Mouse (Mus musculus) limb, embryonic 14.5 days (tissue): ENCODE results near the gene Mbl1. TPM values are rescaled to one million over a fixed set of nuclear protein-coding genes. Genes with fewer than 3 reads are reported as not detected.

Source experiments
- ATAC-seq: fragments of 200-750 bp; cut with Nextera tagmentation; 2 replicates; pipeline ENCODE4 v1.8.0; 2017; ENCODE audit warnings: low read depth, moderate number of reproducible peaks, moderate TSS enrichment; ENCODE audit not compliant: low FRiP score
- DNase-seq: peaks from one replicate; pipeline ENCODE4 v3.0.0-alpha.2; 2015; ENCODE audit warnings: low spot score
- H3K27ac ChIP-seq: fragments of 300-500 bp; sonication (generic); replicated peaks from 2 replicates; pipeline ENCODE4 v1.5.1; 2014; ENCODE audit warnings: low read depth, mild to moderate bottlenecking, low read length, moderate library complexity, mixed read lengths
- H3K27me3 ChIP-seq: fragments of 300-500 bp; sonication (generic); 2 replicates; pipeline ENCODE4 v1.6.1; 2014; ENCODE audit warnings: low read length, mixed read lengths; ENCODE audit not compliant: control insufficient read depth, insufficient read depth
- H3K36me3 ChIP-seq: fragments of 300-500 bp; sonication (generic); 2 replicates; pipeline ENCODE4 v1.6.1; 2014; ENCODE audit warnings: mild to moderate bottlenecking, low read length, moderate library complexity, mixed read lengths; ENCODE audit not compliant: control insufficient read depth, insufficient read depth
- H3K4me1 ChIP-seq: fragments of 300-500 bp; sonication (generic); 2 replicates; pipeline ENCODE4 v1.6.1; 2014; ENCODE audit warnings: antibody characterized with exemption, low read length, mixed read lengths; ENCODE audit not compliant: control insufficient read depth, insufficient read depth
- H3K4me2 ChIP-seq: fragments of 300-500 bp; sonication (generic); replicated peaks from 2 replicates; pipeline ENCODE4 v1.6.1; 2014; ENCODE audit warnings: low read depth, mild to moderate bottlenecking, low read length, moderate library complexity; ENCODE audit not compliant: severe bottlenecking
- H3K4me3 ChIP-seq: fragments of 300-500 bp; sonication (generic); replicated peaks from 2 replicates; pipeline ENCODE4 v1.5.1; 2014; ENCODE audit warnings: low read length
- H3K9ac ChIP-seq: fragments of 300-500 bp; sonication (generic); 2 replicates; pipeline ENCODE4 v1.6.1; 2014; ENCODE audit warnings: mild to moderate bottlenecking, low read depth, low read length, moderate library complexity; ENCODE audit not compliant: severe bottlenecking
- H3K9me3 ChIP-seq: fragments of 300-500 bp; sonication (generic); 2 replicates; pipeline ENCODE4 v1.6.1; 2016; ENCODE audit warnings: low read length; ENCODE audit not compliant: control insufficient read depth
- POLR2A ChIP-seq: fragments of 200-500 bp; IDR thresholded peaks from 2 replicates; pipeline ENCODE4 v1.8.0; 2012; ENCODE audit warnings: inconsistent platforms, mild to moderate bottlenecking, moderate library complexity, borderline replicate concordance; ENCODE audit not compliant: insufficient read depth, insufficient read length; ENCODE audit errors: extremely low read depth
- WGBS: fragments of 180-500 bp; shearing (Covaris S2); extraction: QIAGEN DNeasy Blood & Tissue Kit; methylation state at CpG from one replicate; pipeline ENCODE4 v1.1.7; 2014; 5-methylcytosine and 5-hydroxymethylcytosine counted together
- polyA plus RNA-seq, 2 experiments: library from polyadenylated mRNA; depleted of rRNA in 1 of 2; stranded (reverse) in 1 of 2; unstranded in 1 of 2; fragments of >200 nt; fragmentation: Nextera tagmentation in 1 of 2; extraction: Ambion mirVana in 1 of 2; gene quantifications; 2 replicates each; pipeline versions ENCODE4 v1.2.1 to v1.2.3; 2012 to 2014

Gene Mbl1
- polyA plus RNA-seq, 2 experiments: not detected

DNA sequence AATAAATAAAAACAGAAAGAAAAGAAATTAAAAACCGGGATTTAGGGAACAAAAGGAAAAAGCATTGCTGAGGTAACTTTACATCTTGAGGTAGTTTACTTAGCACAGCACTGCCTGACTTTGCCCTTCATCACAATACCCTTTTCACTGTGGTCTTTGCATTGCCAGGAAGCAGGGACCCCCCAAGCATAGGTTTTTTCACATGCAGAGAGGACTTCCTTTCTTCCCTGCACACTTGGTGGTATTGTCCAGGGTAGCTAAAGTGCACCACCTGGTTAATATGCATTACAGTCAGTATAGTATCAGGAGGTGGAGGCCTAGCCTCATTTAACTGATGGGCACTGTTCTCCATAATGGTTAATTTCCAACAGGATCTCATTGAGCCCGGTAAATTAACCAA lies 38.2 kb downstream of the Mbl1 start:
- H3K27me3 ChIP-seq: no peaks in the 10 kb centered on the region
- DNase-seq: no peak
- no peaks in the 10 kb centered on the region for H3K36me3 ChIP-seq
- no peak for TF ChIP-seq POLR2A
- no peak for ATAC-seq
- H3K4me1 ChIP-seq: no peaks in the 10 kb centered on the region
- no peak overlapping the region for H3K9ac ChIP-seq
- H3K4me2 ChIP-seq: no peak overlapping the region
- H3K4me3 ChIP-seq: no peak overlapping the region
- no peaks in the 10 kb centered on the region; the same call in 1 of the 2 replicates for H3K9me3 ChIP-seq
- H3K27ac ChIP-seq: no peak overlapping the region
- 68% methylated on average over 2 of the region's 2 CpGs for WGBS

DNA sequence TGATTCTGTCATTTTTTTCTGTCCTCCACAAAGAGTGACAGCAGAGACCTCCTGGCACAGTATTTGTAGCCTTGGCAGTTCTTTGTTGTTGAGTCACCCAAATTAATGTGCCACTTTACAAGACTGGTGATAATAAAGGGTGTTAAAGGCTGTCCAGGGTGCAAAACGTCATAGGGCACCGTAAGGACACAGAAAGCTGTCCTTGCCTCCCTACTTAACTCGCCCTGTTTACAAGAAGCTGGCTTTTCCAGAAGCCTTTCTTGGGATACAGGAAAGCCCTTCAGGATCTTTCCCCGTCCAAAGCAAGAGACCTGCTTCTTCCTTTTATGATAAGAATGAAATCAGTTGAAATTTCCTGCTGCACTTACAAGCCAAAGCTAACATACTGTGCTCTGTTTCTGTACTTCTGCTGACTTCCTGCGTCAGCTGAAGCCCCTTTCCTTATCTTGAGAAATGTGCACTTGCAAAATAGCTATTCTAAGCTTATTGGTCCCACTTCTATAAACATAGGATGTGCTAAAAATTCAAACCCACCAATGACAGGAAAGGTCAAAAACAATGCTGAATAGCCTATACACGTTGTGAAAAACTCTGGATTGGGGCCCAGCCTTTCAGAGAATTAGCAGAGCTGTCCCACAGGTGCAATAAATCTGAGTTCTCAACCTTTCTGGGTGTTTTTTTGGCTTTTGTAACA lies 46.9 kb downstream of the Mbl1 start:
- Histone ChIP-seq H3K36me3 (no peaks in the 10 kb centered on the region), H3K9ac (no peak overlapping the region), H3K4me1 (no peaks in the 10 kb centered on the region), H3K4me3 (no peak overlapping the region), H3K27ac (no peak overlapping the region), H3K27me3 (no peaks in the 10 kb centered on the region), H3K9me3 (no peaks in the 10 kb centered on the region), H3K4me2 (no peak overlapping the region)
- 48% methylated on average over 6 of the region's 6 CpGs for WGBS
- DNase-seq (peak; percentile 75), ATAC-seq (0 out of 2 replicates have a peak, but pooled peaks have one; percentile 41)
- TF ChIP-seq POLR2A: no peak

Other genes starting within 250 kb of the Mbl1 start
- 75.2 and 81.8 TPM in 2 replicates for gene Tspan14, start 184.7 kb upstream of the Mbl1 start, polyA plus RNA-seq (2012; rRNA removed)
- gene Tspan14, start 184.7 kb upstream of the Mbl1 start, polyA plus RNA-seq (2014; fragmentation: Nextera tagmentation; extraction: Ambion mirVana): 75.5 and 80.0 TPM in 2 replicates
- gene Fam213a, start 137.7 kb upstream of the Mbl1 start, polyA plus RNA-seq (2012; rRNA removed): 13.7 and 19.6 TPM in 2 replicates
- gene Fam213a, start 137.7 kb upstream of the Mbl1 start, polyA plus RNA-seq (2014; fragmentation: Nextera tagmentation; extraction: Ambion mirVana): 27.1 and 29.8 TPM in 2 replicates
- not detected in 2 replicates for gene Dydc2, start 82.2 kb upstream of the Mbl1 start, polyA plus RNA-seq (2012; rRNA removed)
- gene Dydc2, start 82.2 kb upstream of the Mbl1 start, polyA plus RNA-seq (2014; fragmentation: Nextera tagmentation; extraction: Ambion mirVana): not detected in 2 replicates
- gene Dydc1, start 78.5 kb upstream of the Mbl1 start, polyA plus RNA-seq (2012; rRNA removed): not detected in 2 replicates
- gene Dydc1, start 78.5 kb upstream of the Mbl1 start, polyA plus RNA-seq (2014; fragmentation: Nextera tagmentation; extraction: Ambion mirVana): not detected in 2 replicates
- not detected in 2 replicates for gene Mat1a, start 46.4 kb upstream of the Mbl1 start, polyA plus RNA-seq (2012; rRNA removed)
- gene Mat1a, start 46.4 kb upstream of the Mbl1 start, polyA plus RNA-seq (2014; fragmentation: Nextera tagmentation; extraction: Ambion mirVana): not detected in 2 replicates
- gene Sftpa1, start 19.7 kb upstream of the Mbl1 start, polyA plus RNA-seq (2012; rRNA removed): not detected in 2 replicates
- gene Sftpa1, start 19.7 kb upstream of the Mbl1 start, polyA plus RNA-seq (2014; fragmentation: Nextera tagmentation; extraction: Ambion mirVana): not detected in 2 replicates
- not detected in 2 replicates for gene Sftpd, start 33.7 kb downstream of the Mbl1 start, polyA plus RNA-seq (2012; rRNA removed)
- gene Sftpd, start 33.7 kb downstream of the Mbl1 start, polyA plus RNA-seq (2014; fragmentation: Nextera tagmentation; extraction: Ambion mirVana): not detected in 2 replicates
- 0.11 and 0.12 TPM in 2 replicates for gene Gm2832, start 127.3 kb downstream of the Mbl1 start, polyA plus RNA-seq (2012; rRNA removed)
- 0.15 TPM in 1 of 2 replicates, not detected in the other for gene Gm2832, start 127.3 kb downstream of the Mbl1 start, polyA plus RNA-seq (2014; fragmentation: Nextera tagmentation; extraction: Ambion mirVana)
- not detected in 2 replicates for gene Gm5798, start 197.2 kb downstream of the Mbl1 start, polyA plus RNA-seq (2012; rRNA removed)
- not detected in 2 replicates for gene Gm5798, start 197.2 kb downstream of the Mbl1 start, polyA plus RNA-seq (2014; fragmentation: Nextera tagmentation; extraction: Ambion mirVana)
- not detected in 2 replicates for gene Gm7945, start 234.9 kb downstream of the Mbl1 start, polyA plus RNA-seq (2012; rRNA removed)
- not detected in 2 replicates for gene Gm7945, start 234.9 kb downstream of the Mbl1 start, polyA plus RNA-seq (2014; fragmentation: Nextera tagmentation; extraction: Ambion mirVana)